Comparison of ENCODE assay signal across 23 mouse cellular contexts in the genomic region with DNA sequence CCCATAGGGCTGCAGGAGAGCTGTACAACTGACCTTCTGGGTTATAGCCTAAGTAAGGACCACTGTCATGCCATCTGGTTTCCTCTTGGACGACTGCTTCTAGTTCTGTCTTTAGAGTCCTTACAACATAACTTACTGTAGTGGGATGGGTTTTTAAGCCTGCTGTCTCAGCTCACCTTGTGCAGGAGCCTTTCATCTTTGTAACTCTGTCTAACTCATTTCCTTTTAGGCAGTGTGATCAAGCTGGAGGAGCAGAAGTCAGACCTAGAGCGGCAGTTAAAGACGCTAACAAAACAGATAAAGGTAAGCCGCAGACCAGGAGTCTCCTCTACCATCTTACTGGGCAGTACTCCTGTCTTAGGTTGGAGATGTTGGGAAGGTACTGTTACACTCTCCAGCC.
A peak's percentile ranks its signal among the peaks of the same experiment; 100 is the strongest.
DNase-seq lines count a peak whose midpoint lies in the region; ATAC-seq and TF ChIP-seq lines count a peak whose summit lies in the region.
"Had no signal": no experiment of that assay in that cellular context is flagged by ENCODE, and none has a peak within 500 bp of the region (broad histone marks: within the 10 kb centered on the region; RNA-seq: fewer than 3 reads in every experiment).

No protein-coding gene starts in this region.

- H3K4me2 ChIP-seq in forebrain, postnatal 0 days (ENCODE audit: low read depth): no peak overlapping the region
- H3K4me2 ChIP-seq: embryonic facial prominence, embryonic 15.5 days; heart, embryonic 12.5 days; hindbrain, embryonic 15.5 days had no signal

- no peak overlapping the region for H3K4me3 ChIP-seq in forebrain, postnatal 0 days (ENCODE audit: low read depth, low read length)
- H3K4me3 ChIP-seq: embryonic facial prominence, embryonic 15.5 days; erythroblast, embryonic 14.5 days; forebrain, embryonic 10.5 days; heart, embryonic 12.5 days; hindbrain, embryonic 15.5 days had no signal

- no peak for ATAC-seq in forebrain, postnatal 0 days
- no peak for ATAC-seq in megakaryocyte, adult 5-6 weeks (ENCODE audit: poor library complexity, severe bottlenecking)
- ATAC-seq: forebrain, embryonic 14.5 days; Patski had no signal

- no peaks in the 10 kb centered on the region for H3K9me3 ChIP-seq in forebrain, postnatal 0 days (ENCODE audit: low read length)
- H3K9me3 ChIP-seq: embryonic facial prominence, embryonic 15.5 days; forebrain, embryonic 10.5 days; heart, embryonic 12.5 days; hindbrain, embryonic 15.5 days had no signal

- no peak overlapping the region for H3K9ac ChIP-seq in forebrain, postnatal 0 days
- H3K9ac ChIP-seq: embryonic facial prominence, embryonic 15.5 days; heart, embryonic 12.5 days; hindbrain, embryonic 15.5 days had no signal

- no peak for TF ChIP-seq CTCF in forebrain, postnatal 0 days (IDR thresholded peaks at IDR 0.05; ENCODE audit: low read depth)

- 90% methylated on average over 4 of the region's 4 CpGs for WGBS in forebrain, postnatal 0 days

- H3K27me3 ChIP-seq in forebrain, postnatal 0 days (ENCODE audit: insufficient read depth, low read length): no peaks in the 10 kb centered on the region
- H3K27me3 ChIP-seq: CH12.LX; embryonic facial prominence, embryonic 15.5 days; heart, embryonic 12.5 days; hindbrain, embryonic 15.5 days; Patski had no signal

- H3K27ac ChIP-seq in forebrain, postnatal 0 days (ENCODE audit: low read depth, low read length): no peak overlapping the region
- H3K27ac ChIP-seq: embryonic facial prominence, embryonic 15.5 days; forebrain, embryonic 10.5 days; hindbrain, embryonic 15.5 days had no signal

- peak; percentile 28 for DNase-seq in CD4-positive helper T cell, adult 2 months (ENCODE audit: low read depth, low spot score)
- peak; percentile 57 for DNase-seq in CD4-positive, CD25-positive, alpha-beta regulatory T cell, adult 2 months (ENCODE audit: low read depth, low spot score)
- peak; percentile 23 for DNase-seq in induced T-regulatory cell, adult 2 months (ENCODE audit: low read depth)
- peak; percentile 9 for DNase-seq in thymus, postnatal 14 days
- DNase-seq in ovary, postnatal 36 days (ENCODE audit: low spot score): no peak
- DNase-seq in forebrain, postnatal 0 days: no peak
- DNase-seq: adrenal gland, adult 8-10 months; adrenal gland, postnatal 36 days; cerebellum, adult 11 months; cerebellum, adult 8-10 months; cerebellum, postnatal 14 days; embryo, embryonic 11 days; gastrocnemius, postnatal 10 days; heart, postnatal 36 days had no signal

- H3K36me3 ChIP-seq in forebrain, postnatal 0 days (ENCODE audit: insufficient read depth): no peaks in the 10 kb centered on the region
- H3K36me3 ChIP-seq: hindbrain, embryonic 15.5 days had no signal

- no peaks in the 10 kb centered on the region for H3K4me1 ChIP-seq in forebrain, postnatal 0 days (ENCODE audit: insufficient read depth)
- H3K4me1 ChIP-seq: embryonic facial prominence, embryonic 15.5 days had no signal

Comparison
In these comparisons a context has a peak if more than half of its experiments do, and no peak if none do; other contexts are left out.
1. DNase-seq: peak in CD4-positive helper T cell, adult 2 months (single experiment), CD4-positive, CD25-positive, alpha-beta regulatory T cell, adult 2 months (single experiment), induced T-regulatory cell, adult 2 months (single experiment) and thymus, postnatal 14 days (single experiment); none in ovary, postnatal 36 days (single experiment) and forebrain, postnatal 0 days (single experiment).